Mouse (Mus musculus): ENCODE measurements around the gene Ccdc169. TPM values are rescaled to one million over a fixed set of nuclear protein-coding genes. Genes with fewer than 3 reads are reported as not detected.
"Not testable (repeated sequence)": the region's sequence is repeated elsewhere in the genome, so short reads cannot be mapped to it uniquely, and the experiment has no call there.

The Ccdc169 gene
- total and polyA plus RNA-seq, 3 experiments, result 0.11 to 0.30 TPM; not detected in 1

DNA sequence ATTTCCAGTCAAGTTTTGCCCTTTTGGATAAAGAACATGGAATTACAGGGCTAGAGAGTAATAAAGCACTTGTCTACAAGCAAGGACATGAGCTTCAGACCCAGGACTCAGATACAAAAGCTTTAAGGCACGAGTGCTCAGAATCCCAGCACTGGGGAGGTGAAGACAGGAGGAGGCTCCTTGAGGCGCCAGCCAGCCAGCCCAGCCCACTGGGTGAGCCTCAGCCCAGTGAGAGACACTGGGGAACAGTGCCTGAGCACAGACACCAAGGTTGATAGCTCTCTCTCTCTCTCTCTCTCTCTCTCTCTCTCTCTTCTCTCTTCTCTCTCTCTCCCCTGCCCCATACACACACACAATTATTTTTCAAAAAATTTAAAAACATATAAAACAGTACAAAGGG lies 56.2 kb downstream of the Ccdc169 start:
- DNase-seq (ENCODE audit: low spot score) (no peak), ATAC-seq (ENCODE audit: extremely low read depth, insufficient number of reproducible peaks, low FRiP score, poor library complexity, severe bottlenecking) (no peak)
- no peaks in the 10 kb centered on the region for H3K36me3 ChIP-seq (replicated peaks)
- TF ChIP-seq GATA1 (IDR thresholded peaks at IDR 0.05; ENCODE audit: borderline replicate concordance, low read length), result no peak
- TF ChIP-seq POLR2AphosphoS5 (IDR thresholded peaks at IDR 0.05; ENCODE audit: insufficient replicate concordance, low read depth, low read length), result no peak
- TF ChIP-seq GATA2 (IDR thresholded peaks at IDR 0.05; ENCODE audit: borderline replicate concordance, low read depth, low read length), result no peak
- no peak for TF ChIP-seq TAL1 (conservative IDR thresholded peaks at IDR 0.05; ENCODE audit: low read depth, low read length)
- TF ChIP-seq CTCF (IDR thresholded peaks at IDR 0.05; ENCODE audit: low read depth, low read length), result no peak
- no peaks in the 10 kb centered on the region for H3K4me1 ChIP-seq (ENCODE audit: insufficient read depth, low read depth, low read length)
- no peak overlapping the region for H3K4me3 ChIP-seq (ENCODE audit: low read depth, low read length)
- H3K9me3 ChIP-seq (replicated peaks), result no peaks in the 10 kb centered on the region; the same call in none of the 2 replicates
- H3K27me3 ChIP-seq (ENCODE audit: insufficient read depth, low read length), result no peaks in the 10 kb centered on the region

DNA sequence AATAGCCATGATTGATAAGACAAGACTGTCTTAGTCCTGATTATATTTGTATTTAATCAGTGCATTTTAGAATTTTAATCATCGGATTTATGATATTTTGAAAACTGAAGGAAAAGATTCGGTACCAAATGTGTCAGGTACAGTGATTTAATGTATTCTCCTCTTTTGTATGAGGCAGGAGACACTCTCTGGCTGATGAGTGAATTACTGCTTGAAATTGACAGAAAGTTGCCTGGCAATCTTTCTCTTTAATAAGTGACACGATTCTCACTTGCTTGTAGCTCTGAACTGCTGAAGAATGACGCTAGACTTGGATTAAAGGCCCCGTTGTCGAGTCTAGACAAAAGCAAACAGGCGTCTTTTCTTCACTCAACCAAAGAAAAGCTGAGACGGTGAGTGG lies 57.7 kb downstream of the Ccdc169 start:
- no peak overlapping the region for H3K4me3 ChIP-seq (ENCODE audit: low read depth, low read length)
- no peaks in the 10 kb centered on the region for H3K4me1 ChIP-seq (ENCODE audit: insufficient read depth, low read depth, low read length)
- TF ChIP-seq GATA1 (IDR thresholded peaks at IDR 0.05; ENCODE audit: borderline replicate concordance, low read length), result no peak
- TF ChIP-seq GATA2 (IDR thresholded peaks at IDR 0.05; ENCODE audit: borderline replicate concordance, low read depth, low read length), result no peak
- no peak for TF ChIP-seq CTCF (IDR thresholded peaks at IDR 0.05; ENCODE audit: low read depth, low read length)
- no peak for TF ChIP-seq POLR2AphosphoS5 (IDR thresholded peaks at IDR 0.05; ENCODE audit: insufficient replicate concordance, low read depth, low read length)
- no peak for TF ChIP-seq TAL1 (conservative IDR thresholded peaks at IDR 0.05; ENCODE audit: low read depth, low read length)
- no peak for DNase-seq (ENCODE audit: low spot score)
- H3K9me3 ChIP-seq (replicated peaks), result no peaks in the 10 kb centered on the region; the same call in none of the 2 replicates
- no peaks in the 10 kb centered on the region for H3K27me3 ChIP-seq (ENCODE audit: insufficient read depth, low read length)
- no peaks in the 10 kb centered on the region for H3K36me3 ChIP-seq (replicated peaks)
- no peak for ATAC-seq (ENCODE audit: extremely low read depth, insufficient number of reproducible peaks, low FRiP score, poor library complexity, severe bottlenecking)

DNA sequence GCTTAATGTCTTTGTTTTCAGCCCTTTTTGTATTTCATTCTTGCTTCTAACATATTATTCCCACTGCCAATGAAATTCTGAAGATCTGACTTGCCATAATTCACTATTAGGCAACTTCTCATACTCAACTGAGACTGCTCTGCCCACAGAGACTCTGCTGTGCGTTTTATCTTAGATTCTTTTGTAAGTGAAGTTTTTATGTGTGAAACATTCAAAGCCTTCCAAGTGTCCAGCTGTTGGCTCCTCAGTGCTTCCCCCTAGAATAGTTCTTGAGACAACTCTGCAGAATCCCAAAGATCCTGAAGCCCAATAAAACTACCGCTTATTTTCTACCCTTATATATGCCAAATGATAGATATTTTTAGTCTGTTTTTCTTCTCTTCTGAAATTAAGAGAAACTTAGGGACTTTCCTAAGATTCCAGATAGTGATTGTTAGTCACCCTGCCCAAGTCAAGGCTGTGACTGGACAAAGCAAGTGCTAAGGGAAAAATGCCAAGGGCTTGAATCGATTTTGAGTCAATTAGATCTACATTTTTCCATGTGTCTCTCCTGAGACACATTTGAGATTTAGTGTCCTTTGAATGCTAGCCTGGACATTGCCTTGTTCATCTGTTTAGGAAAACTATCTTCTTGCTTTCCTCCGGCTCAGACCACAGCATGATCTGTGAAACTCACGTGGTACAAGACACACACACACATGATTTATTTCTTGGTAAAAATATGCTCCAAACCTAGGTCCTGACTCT lies 58.6 kb downstream of the Ccdc169 start:
- DNase-seq (ENCODE audit: low spot score) (no peak), ATAC-seq (ENCODE audit: extremely low read depth, insufficient number of reproducible peaks, low FRiP score, poor library complexity, severe bottlenecking) (no peak)
- Histone ChIP-seq H3K9me3 (replicated peaks) (no peaks in the 10 kb centered on the region; the same call in none of the 2 replicates), H3K27me3 (ENCODE audit: insufficient read depth, low read length) (no peaks in the 10 kb centered on the region), H3K4me3 (ENCODE audit: low read depth, low read length) (no peak overlapping the region), H3K36me3 (replicated peaks) (no peaks in the 10 kb centered on the region), H3K4me1 (ENCODE audit: insufficient read depth, low read depth, low read length) (no peaks in the 10 kb centered on the region)
- TF ChIP-seq POLR2AphosphoS5 (IDR thresholded peaks at IDR 0.05; ENCODE audit: insufficient replicate concordance, low read depth, low read length), result no peak

DNA sequence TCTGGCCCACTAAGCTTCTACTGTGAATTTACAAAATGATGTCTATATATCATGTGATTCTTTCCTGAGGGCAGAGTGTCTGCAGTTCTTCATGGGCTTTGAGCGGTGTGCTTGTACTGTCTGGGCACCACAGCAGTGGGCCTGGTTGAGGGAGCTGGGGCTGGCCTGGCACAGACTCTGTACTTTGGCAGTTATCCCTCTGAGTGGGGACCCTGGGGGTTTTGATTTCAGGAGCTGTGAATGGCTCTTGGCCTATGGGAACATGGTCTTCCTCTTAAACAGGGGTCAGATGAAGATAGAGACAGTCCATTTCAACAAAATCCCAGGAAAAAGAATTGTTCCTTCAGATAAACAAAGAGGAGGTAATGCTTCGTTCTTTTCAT lies 59.2 kb downstream of the Ccdc169 start:
- no peaks in the 10 kb centered on the region for H3K27me3 ChIP-seq (ENCODE audit: insufficient read depth, low read length)
- no peaks in the 10 kb centered on the region for H3K4me1 ChIP-seq (ENCODE audit: insufficient read depth, low read depth, low read length)
- no peaks in the 10 kb centered on the region for H3K36me3 ChIP-seq (replicated peaks)
- TF ChIP-seq CTCF (IDR thresholded peaks at IDR 0.05; ENCODE audit: low read depth, low read length) (no peak), POLR2AphosphoS5 (IDR thresholded peaks at IDR 0.05; ENCODE audit: insufficient replicate concordance, low read depth, low read length) (no peak), TAL1 (conservative IDR thresholded peaks at IDR 0.05; ENCODE audit: low read depth, low read length) (no peak), GATA1 (IDR thresholded peaks at IDR 0.05; ENCODE audit: borderline replicate concordance, low read length) (no peak), GATA2 (IDR thresholded peaks at IDR 0.05; ENCODE audit: borderline replicate concordance, low read depth, low read length) (no peak)
- DNase-seq (ENCODE audit: low spot score) (no peak), ATAC-seq (ENCODE audit: extremely low read depth, insufficient number of reproducible peaks, low FRiP score, poor library complexity, severe bottlenecking) (no peak)
- H3K9me3 ChIP-seq (replicated peaks), result no peaks in the 10 kb centered on the region; the same call in none of the 2 replicates
- no peak overlapping the region for H3K4me3 ChIP-seq (ENCODE audit: low read depth, low read length)

DNA sequence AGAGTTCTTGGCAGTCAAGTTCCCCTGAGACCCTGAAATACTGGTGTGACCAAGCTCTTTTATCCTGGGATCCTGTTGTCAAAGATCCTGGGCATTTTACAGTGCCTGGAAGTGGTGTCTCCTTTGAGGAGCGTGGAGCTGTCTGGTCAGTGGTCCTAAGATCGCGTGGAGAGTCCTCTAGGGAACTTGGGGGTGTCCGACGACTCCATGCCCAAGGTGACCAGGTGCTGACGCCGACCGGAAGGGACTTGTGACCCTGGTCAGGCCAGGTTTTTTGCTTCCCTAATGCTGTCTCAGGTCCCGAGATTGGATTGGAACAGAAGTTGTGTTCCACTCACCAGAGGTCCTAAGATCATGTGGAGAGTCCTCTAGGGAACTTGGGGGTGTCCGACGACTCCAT lies 66.5 kb downstream of the Ccdc169 start:
- not testable (repeated sequence) for H3K4me1 ChIP-seq (ENCODE audit: insufficient read depth, low read depth, low read length); H3K4me3 ChIP-seq (ENCODE audit: low read depth, low read length); ATAC-seq (ENCODE audit: extremely low read depth, insufficient number of reproducible peaks, low FRiP score, poor library complexity, severe bottlenecking); DNase-seq (ENCODE audit: low spot score); H3K27me3 ChIP-seq (ENCODE audit: insufficient read depth, low read length); H3K36me3 ChIP-seq (replicated peaks)
- H3K9me3 ChIP-seq (replicated peaks), result peaks cover 28% of the 10 kb centered on the region

DNA sequence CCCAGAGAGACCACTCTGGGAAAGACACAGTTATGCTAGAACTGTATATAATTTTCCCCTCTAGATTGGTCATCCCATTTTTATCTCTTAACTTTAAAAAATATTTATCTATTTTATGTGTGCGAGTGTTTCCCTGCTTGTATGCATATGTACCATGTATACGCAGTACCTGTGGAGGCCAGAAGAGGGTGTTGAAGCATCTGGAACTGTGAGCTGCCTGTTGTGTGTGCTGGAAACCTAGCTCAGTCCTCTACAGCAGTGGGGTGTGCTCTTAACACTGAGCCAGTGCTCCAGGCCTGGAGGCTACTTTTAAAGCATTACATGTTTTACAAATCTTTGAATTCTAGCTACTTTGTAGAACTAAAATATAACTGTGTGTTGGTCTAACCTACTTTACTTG lies 69.3 kb downstream of the Ccdc169 start:
- H3K9me3 ChIP-seq (replicated peaks), result peaks cover 45% of the 10 kb centered on the region
- ATAC-seq (ENCODE audit: extremely low read depth, insufficient number of reproducible peaks, low FRiP score, poor library complexity, severe bottlenecking) (no peak), DNase-seq (ENCODE audit: low spot score) (no peak)
- no peaks in the 10 kb centered on the region for H3K4me1 ChIP-seq (ENCODE audit: insufficient read depth, low read depth, low read length)
- TF ChIP-seq CTCF (IDR thresholded peaks at IDR 0.05; ENCODE audit: low read depth, low read length), result no peak
- TF ChIP-seq GATA1 (IDR thresholded peaks at IDR 0.05; ENCODE audit: borderline replicate concordance, low read length), result no peak
- no peak for TF ChIP-seq TAL1 (conservative IDR thresholded peaks at IDR 0.05; ENCODE audit: low read depth, low read length)
- TF ChIP-seq POLR2AphosphoS5 (IDR thresholded peaks at IDR 0.05; ENCODE audit: insufficient replicate concordance, low read depth, low read length), result no peak
- no peak for TF ChIP-seq GATA2 (IDR thresholded peaks at IDR 0.05; ENCODE audit: borderline replicate concordance, low read depth, low read length)
- no peaks in the 10 kb centered on the region for H3K36me3 ChIP-seq (replicated peaks)
- no peaks in the 10 kb centered on the region; the same call in 1 of the 2 replicates for H3K27me3 ChIP-seq (ENCODE audit: insufficient read depth, low read length)
- no peak overlapping the region for H3K4me3 ChIP-seq (ENCODE audit: low read depth, low read length)

DNA sequence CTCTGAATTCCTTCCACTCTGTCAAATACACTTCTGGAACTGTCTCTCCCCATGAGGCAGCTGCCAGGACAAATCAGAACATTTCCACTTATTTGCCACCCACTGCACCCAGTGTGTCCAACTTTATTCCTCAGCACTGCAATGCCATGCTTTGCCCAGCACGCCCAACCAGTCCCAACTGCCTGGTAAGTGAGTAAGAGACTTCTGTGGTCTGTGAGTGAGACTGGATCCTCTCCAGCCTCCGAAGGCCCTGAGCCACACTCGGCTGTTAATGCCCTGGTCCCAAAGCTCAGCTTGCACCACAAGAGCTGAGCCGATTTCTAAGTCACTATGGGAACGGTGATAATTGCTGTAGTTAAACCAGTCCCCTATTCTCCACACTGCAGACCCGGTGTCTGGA lies 70.5 kb downstream of the Ccdc169 start:
- H3K4me3 ChIP-seq (ENCODE audit: low read depth, low read length), result no peak overlapping the region
- DNase-seq (ENCODE audit: low spot score) (no peak), ATAC-seq (ENCODE audit: extremely low read depth, insufficient number of reproducible peaks, low FRiP score, poor library complexity, severe bottlenecking) (no peak)
- H3K27me3 ChIP-seq (ENCODE audit: insufficient read depth, low read length), result no peaks in the 10 kb centered on the region; the same call in 1 of the 2 replicates
- TF ChIP-seq GATA2 (IDR thresholded peaks at IDR 0.05; ENCODE audit: borderline replicate concordance, low read depth, low read length) (no peak), GATA1 (IDR thresholded peaks at IDR 0.05; ENCODE audit: borderline replicate concordance, low read length) (no peak), CTCF (IDR thresholded peaks at IDR 0.05; ENCODE audit: low read depth, low read length) (no peak), TAL1 (conservative IDR thresholded peaks at IDR 0.05; ENCODE audit: low read depth, low read length) (no peak)
- peaks cover 45% of the 10 kb centered on the region for H3K9me3 ChIP-seq (replicated peaks)
- H3K36me3 ChIP-seq (replicated peaks), result no peaks in the 10 kb centered on the region
- H3K4me1 ChIP-seq (ENCODE audit: insufficient read depth, low read depth, low read length), result no peaks in the 10 kb centered on the region
